Mouse (Mus musculus) liver, adult 2 months (tissue): ENCODE measurements at regions not wholly inside any gene's neighbourhood (a gene's known extent, or its start where the extent isn't known, plus 50 kb on each side); places are given as distances from the start of the nearest gene placed in this dataset.

ENCODE experiments used
- CTCF ChIP-seq: fragments of 200-500 bp; IDR thresholded peaks from 2 replicates; pipeline ENCODE4 v1.5.1; 2011; ENCODE audit warnings: low read depth, low read length, control low read depth
- POLR2A ChIP-seq: fragments of 200-500 bp; IDR thresholded peaks from 2 replicates; pipeline ENCODE4 v1.6.1; 2011; ENCODE audit warnings: low read length, control low read depth; ENCODE audit not compliant: insufficient read depth; ENCODE audit errors: extremely low read depth

DNA sequence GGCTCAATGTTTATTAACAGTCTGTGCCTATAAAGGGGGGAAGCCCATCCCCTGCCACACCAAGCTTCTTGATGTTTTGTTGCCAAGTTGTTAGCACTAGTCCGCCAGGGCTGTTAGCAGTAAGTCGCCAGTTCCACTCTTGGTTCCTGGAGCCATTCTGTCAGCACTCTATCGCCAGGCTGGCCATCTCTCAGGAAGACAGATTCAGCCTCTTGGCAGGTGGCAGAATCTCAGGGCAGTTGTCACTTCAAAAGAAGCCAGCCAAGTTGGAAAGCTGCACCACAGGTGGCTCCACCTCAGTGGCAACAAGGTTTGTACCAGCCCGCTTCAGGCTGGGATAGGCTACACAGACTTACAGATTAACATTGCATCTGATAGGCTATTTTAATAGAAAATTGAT is 428.7 kb downstream of the Cdh10 start:
- TF ChIP-seq CTCF (no peak), POLR2A (no peak)
